Mouse (Mus musculus) adrenal gland, postnatal 36 days (tissue): ENCODE data around the gene Gm40193. TPM values are rescaled to one million over a fixed set of nuclear protein-coding genes. Genes with fewer than 3 reads are reported as not detected.

Source experiments
- DNase-seq, 2 experiments: peaks; one replicate each; pipeline ENCODE4 v3.0.0; 2021; ENCODE audit warnings: mixed read lengths in 1 of 2
- total RNA-seq, 2 experiments: library from RNA; stranded (reverse); gene quantifications; 2 replicates each; pipeline ENCODE4 v1.2.3; 2021

Gene Gm40193
- total RNA-seq, 2 experiments from 2014 or later: not detected

DNA sequence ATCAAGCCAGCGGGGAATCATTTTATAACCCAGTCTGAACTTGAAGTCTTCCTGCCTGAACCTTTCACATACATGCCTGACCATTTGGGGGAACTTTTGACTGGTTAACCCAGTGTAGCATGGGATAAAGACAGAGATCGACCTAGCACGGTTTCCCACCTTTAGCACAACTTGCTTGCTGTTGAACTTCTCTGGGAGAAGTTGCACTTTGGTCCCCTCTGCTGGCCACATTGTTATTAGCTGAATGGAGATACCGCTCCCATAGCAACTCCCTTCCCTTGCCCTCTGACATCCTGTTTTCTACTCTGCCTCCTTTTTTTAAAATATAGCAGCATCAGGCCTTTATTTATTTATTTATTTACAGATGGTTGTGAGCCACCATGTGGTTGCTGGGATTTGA, 26.4 kb downstream of the Gm40193 start:
- DNase-seq: peak; percentile 75 to 82

DNA sequence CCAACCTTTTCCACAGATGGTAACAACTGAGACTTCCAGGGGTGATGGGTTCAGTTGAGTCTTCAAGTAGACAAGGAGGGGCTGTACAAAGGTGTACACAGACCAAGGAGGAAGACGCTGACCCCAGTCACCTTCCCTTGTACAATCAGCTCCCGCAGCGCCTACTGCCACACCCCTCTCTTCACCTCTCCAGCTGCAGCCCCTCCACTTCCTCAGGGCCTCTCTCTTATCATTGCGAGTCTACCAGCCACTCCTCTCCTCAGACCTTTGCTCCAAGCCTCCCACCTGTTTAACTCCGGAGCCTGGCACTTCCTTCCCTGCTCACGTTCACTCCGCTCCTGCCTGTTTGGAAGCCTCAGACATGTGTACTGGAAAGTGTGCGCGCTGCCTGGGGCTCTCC, 27.8 kb downstream of the Gm40193 start, which contains the start of gene Tm4sf5:
Gene Tm4sf5, plus strand, starts transcription at position 275 of the 400 bp plus-strand sequence.
- no peak for DNase-seq

DNA sequence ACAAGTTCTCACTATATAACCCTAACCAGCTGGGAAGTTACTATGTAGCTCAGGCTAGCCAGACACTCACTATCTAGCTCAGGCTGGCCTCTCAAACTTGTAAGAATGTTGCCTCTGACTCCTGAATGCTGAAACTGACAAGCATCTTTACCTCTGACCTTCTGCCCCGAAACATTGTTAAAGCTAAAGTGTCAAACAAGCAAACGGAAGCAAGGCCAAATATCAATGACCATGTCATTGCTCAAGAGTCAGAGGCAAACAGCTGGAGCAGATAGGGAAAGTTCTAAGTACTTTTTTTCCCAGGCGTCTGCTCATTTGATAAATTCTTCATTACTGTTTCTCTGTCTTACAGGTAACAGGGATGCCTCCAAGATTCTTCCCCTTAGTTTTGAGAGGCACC, 30.7 kb downstream of the Gm40193 start:
- no peak for DNase-seq

DNA sequence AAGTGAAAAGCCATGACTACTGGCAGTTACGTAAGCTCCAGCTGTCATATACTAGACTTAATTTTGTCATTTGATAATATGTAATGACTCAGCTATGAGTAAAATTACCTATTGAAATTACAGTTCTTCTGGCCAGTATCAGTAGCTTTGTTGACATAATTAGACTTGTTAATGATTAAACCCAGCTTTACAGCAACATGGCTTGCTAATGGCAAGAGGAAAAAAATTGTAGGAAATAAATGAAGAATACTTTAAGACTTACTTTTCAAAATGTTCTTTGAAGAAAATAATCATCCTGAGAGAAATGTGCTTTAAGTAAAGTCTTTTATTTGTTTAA, 32.3 kb downstream of the Gm40193 start:
- no peak for DNase-seq

DNA sequence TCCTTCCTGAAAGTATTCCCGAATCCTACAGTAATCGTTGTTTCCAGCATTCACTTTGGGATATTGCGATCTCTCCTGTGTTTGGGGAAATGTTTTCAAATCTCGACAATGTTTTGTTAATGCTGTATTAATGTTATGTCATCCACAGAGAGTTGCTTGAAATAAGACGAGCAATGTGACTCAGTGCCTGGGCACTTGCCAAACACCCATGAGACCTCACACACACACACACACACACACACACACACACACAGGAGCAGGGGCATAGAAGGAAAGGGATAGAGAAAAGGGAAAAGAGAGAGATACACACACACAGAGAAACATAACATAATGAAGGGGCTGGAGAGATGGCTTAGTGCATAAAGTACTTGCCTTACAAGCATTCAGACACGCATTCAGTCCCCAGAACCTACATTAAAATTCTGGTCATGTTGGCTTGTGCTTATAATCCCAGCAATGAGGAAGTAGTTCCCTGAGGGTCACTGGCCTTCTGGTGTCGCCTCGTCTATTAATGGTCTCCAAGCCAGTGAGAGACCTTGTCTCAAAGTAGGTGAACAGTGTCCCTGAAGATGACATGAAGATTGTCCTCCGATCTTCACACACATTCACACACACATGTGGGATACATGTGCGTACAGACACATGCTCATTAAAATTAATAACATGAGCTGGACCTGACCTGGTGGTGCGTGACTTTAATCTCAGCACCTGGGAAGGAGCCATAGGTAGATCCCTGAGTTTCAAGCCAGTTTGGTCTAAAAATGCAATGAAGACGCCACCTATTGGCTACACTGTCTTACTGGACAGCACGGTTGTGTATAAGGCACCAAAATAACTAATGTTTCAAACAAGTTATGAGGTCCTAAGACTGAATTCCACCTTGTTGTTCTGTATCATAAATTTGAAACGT, 32.9 kb downstream of the Gm40193 start:
- peak; percentile 74 to 76 for DNase-seq

DNA sequence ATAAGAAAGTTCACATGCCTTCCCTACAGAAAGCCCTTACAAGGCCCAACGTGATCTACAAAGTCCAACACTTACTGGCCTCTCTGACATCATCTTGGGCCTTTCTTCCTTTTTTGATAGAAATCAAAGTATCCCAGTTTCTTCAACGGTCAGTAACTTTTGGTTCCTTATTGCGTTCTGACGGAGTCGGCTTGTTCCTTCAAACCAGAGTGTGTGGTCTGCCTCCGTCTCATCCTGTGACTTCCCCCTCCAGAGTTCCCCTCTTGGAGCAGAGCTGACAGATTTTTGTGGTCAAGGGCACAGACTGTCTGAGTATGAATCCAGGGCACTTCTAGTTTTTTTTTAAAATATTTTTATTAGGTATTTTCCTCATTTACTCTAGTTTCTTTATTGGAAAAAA, 43.1 kb downstream of the Gm40193 start:
- DNase-seq: no peak

DNA sequence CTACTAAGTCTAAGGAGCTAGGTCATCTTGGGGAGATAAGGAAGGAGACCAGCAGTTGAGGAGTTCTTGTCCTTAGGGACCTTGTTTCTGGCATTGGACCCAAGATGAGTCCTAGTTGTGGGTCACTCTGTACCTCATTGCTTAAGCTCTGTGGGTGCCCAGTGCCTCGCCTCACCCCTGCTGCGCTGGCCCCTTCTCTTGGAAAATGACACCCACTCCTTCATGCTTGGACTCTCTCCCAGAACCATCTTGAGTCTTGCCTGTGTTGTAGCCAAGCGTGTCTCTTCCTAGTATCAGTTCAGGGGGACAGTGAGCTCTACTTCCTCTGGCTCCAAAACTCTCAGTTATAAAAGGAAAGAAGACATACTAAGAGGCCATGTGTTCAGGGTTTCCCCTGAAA, 43.6 kb downstream of the Gm40193 start:
- no peak for DNase-seq

DNA sequence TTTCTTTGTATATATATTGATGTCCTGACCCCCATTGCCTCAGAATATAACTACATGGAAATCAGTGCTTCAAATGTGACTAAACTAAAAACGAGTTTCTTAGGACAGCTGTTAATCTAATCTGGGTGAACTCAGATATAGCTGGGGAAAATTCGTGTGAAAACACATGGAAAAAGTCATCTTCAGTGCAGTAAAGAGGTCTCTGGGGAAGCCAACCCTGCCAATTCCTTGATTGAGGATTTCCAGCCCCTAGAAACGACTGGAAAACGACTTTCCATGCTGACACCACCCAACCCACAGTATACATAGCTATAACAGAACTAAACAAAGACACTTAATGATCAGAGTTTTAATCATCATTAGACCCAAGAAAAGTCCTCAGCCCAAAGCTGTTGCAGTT, 44.9 kb downstream of the Gm40193 start:
- DNase-seq: no peak

DNA sequence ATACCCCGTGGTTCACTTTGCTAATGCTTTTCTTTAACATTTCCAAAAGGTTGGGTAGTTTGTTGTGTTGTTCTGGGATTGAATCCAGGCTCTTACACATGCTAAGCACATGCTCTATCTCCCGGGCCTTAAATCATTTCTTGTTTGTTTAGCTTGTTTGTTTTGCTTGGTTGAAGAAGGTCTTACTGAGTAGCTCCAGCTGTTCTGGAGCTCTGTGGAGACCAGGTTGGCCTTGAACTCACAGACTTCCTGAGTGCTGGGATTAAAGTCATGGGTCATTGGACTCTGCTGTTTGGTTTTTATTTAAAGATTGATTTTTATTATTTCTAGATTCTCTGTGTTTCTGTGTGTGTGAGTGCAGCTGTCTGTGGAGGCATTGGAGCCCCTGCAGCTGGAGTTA, 47.2 kb downstream of the Gm40193 start:
- DNase-seq: no peak

Other genes starting within 250 kb of the Gm40193 start
- not detected for gene Alox12e, start 210.3 kb downstream of the Gm40193 start, total RNA-seq
- 1 to 10 TPM; 1.9 to 6.0 TPM for gene Alox15, start 180.9 kb downstream of the Gm40193 start, total RNA-seq
- gene Pelp1, start 122.9 kb downstream of the Gm40193 start, total RNA-seq: 10 to 100 TPM; 24.6 to 26.0 TPM
- 10 to 100 TPM; 18.5 to 26.6 TPM for gene Arrb2, start 100.3 kb downstream of the Gm40193 start, total RNA-seq
- 10 to 100 TPM; 20.3 to 24.4 TPM for gene Med11, start 81.0 kb downstream of the Gm40193 start, total RNA-seq
- 1 to 10 TPM; 1.4 to 1.8 TPM for gene Zmynd15, start 73.5 kb downstream of the Gm40193 start, total RNA-seq
- 1 to 10 TPM; 7.4 to 8.5 TPM for gene Cxcl16, start 73.0 kb downstream of the Gm40193 start, total RNA-seq
- gene Tm4sf5, start 27.7 kb downstream of the Gm40193 start, total RNA-seq: under 1 TPM in 1 of 2 experiments, not detected in 1; 0.46 TPM
- gene Vmo1, start 18.3 kb downstream of the Gm40193 start, total RNA-seq: under 1 TPM in 1 of 2 experiments, not detected in 1; 0.66 TPM
- not detected for gene Gltpd2, start 13.7 kb downstream of the Gm40193 start, total RNA-seq
- gene Psmb6, start 7.6 kb downstream of the Gm40193 start, total RNA-seq: 100 to 1,000 TPM; 282 to 297 TPM
- 1 to 10 TPM; 8.1 to 8.6 TPM for gene Pld2, start 7.1 kb upstream of the Gm40193 start, total RNA-seq
- gene Mink1, start 29.9 kb upstream of the Gm40193 start, total RNA-seq: 10 to 100 TPM; 39.2 to 42.6 TPM
- gene 4930544D05Rik, start 82.9 kb upstream of the Gm40193 start, total RNA-seq: not detected
- not detected for gene Chrne, start 86.3 kb upstream of the Gm40193 start, total RNA-seq
- under 1 TPM in 1 of 2 experiments, not detected in 1; 0.13 TPM for gene Gp1ba, start 106.2 kb upstream of the Gm40193 start, total RNA-seq
- gene Rnf167, start 114.3 kb upstream of the Gm40193 start, total RNA-seq: 10 to 100 TPM; 83.6 to 83.8 TPM
- gene Slc25a11, start 114.5 kb upstream of the Gm40193 start, total RNA-seq: 100 to 1,000 TPM; 127 to 165 TPM
- gene Pfn1, start 121.7 kb upstream of the Gm40193 start, total RNA-seq: 100 to 1,000 TPM; 853 to 925 TPM
- gene Eno3, start 124.3 kb upstream of the Gm40193 start, total RNA-seq: 10 to 100 TPM; 21.2 to 35.5 TPM
- 10 to 100 TPM; 87.1 to 88.1 TPM for gene Spag7, start 136.5 kb upstream of the Gm40193 start, total RNA-seq
- 10 to 100 TPM; 36.5 to 45.7 TPM for gene Camta2, start 155.2 kb upstream of the Gm40193 start, total RNA-seq
- 10 to 100 TPM in 1 of 2 experiments, 1 to 10 TPM in 1; 9.5 to 12.2 TPM for gene Inca1, start 167.2 kb upstream of the Gm40193 start, total RNA-seq
- gene Kif1c, start 167.6 kb upstream of the Gm40193 start, total RNA-seq: 100 to 1,000 TPM; 178 to 195 TPM
- 1 to 10 TPM; 8.4 to 9.4 TPM for gene Zfp3, start 231.3 kb upstream of the Gm40193 start, total RNA-seq